In genomic region chr5:24843841-24844240, GRCm38 (mm10) we compare ENCODE assay signal across 11 mouse cellular contexts. TPM values are rescaled to one million over a fixed set of nuclear protein-coding genes. Genes with fewer than 3 reads are reported as not detected.
A peak's percentile ranks its signal among the peaks of the same experiment; 100 is the strongest.
DNase-seq lines count a peak whose midpoint lies in the region; ATAC-seq and TF ChIP-seq lines count a peak whose summit lies in the region.
"Had no signal": no experiment of that assay in that cellular context is flagged by ENCODE, and none has a peak within 500 bp of the region (broad histone marks: within the 10 kb centered on the region; RNA-seq: fewer than 3 reads in every experiment).

No protein-coding gene starts in this region.

- H3K27me3 ChIP-seq in heart, embryonic 13.5 days (replicated peaks) = no peaks in the 10 kb centered on the region
- no peaks in the 10 kb centered on the region for H3K27me3 ChIP-seq in testis, adult 2 months (ENCODE audit: control insufficient read depth, insufficient read depth, low read length)
- no peaks in the 10 kb centered on the region for H3K27me3 ChIP-seq in liver, embryonic 13.5 days

- DNase-seq in heart, postnatal 14 days = no peak
- no peak for DNase-seq in testis, postnatal 10 days (ENCODE audit: low spot score)
- DNase-seq in liver, embryonic 13.5 days = no peak
- peak; percentile 14 for DNase-seq in thymus, postnatal 25 days
- no peak for DNase-seq in frontal cortex, postnatal 10 days (ENCODE audit: low spot score in 2 of 2)
- no peak for DNase-seq in left cerebral cortex, postnatal 14 days (ENCODE audit: low spot score in 2 of 2)
- DNase-seq: cerebellum, adult 8-10 months; gastrocnemius, postnatal 25 days; kidney, postnatal 36 days had no signal

- intact Hi-C loops in heart, postnatal 14 days (cut with DNase I) = loop anchor here (5.0 kb wide), 1 partner anchor 63 kb away; no protein-coding TSS in a partner anchor
- intact Hi-C loops in left cerebral cortex, postnatal 14 days (cut with DNase I) = no loop called here

- H3K36me3 ChIP-seq in heart, embryonic 13.5 days = no peaks in the 10 kb centered on the region
- H3K36me3 ChIP-seq in testis, adult 2 months (ENCODE audit: control insufficient read depth, insufficient read depth, low read length) = no peaks in the 10 kb centered on the region
- 0 out of 2 replicates have a peak, but pooled peaks cover 3% of the 10 kb centered on the region for H3K36me3 ChIP-seq in liver, embryonic 13.5 days

- no peak for TF ChIP-seq CTCF in testis, adult 2 months (IDR thresholded peaks at IDR 0.05; ENCODE audit: control insufficient read depth, insufficient read depth, insufficient replicate concordance, low read depth, low read length)

- no peak overlapping the region for H3K4me3 ChIP-seq in heart, embryonic 13.5 days
- no peak overlapping the region for H3K4me3 ChIP-seq in testis, adult 2 months (ENCODE audit: control insufficient read depth, low read depth, low read length)
- peak overlapping the region; percentile 95 for H3K4me3 ChIP-seq in liver, embryonic 13.5 days (replicated peaks)

- ATAC-seq in heart, embryonic 13.5 days (ENCODE audit: extremely low read depth, insufficient number of reproducible peaks, low FRiP score, low TSS enrichment) = no peak
- no peak for ATAC-seq in liver, embryonic 13.5 days (ENCODE audit: low read depth)

- H3K9ac ChIP-seq in heart, embryonic 13.5 days = peak overlapping the region; percentile 75
- H3K9ac ChIP-seq in liver, embryonic 13.5 days = peak overlapping the region; percentile 76

- peak overlapping the region; percentile 82 for H3K4me2 ChIP-seq in heart, embryonic 13.5 days
- H3K4me2 ChIP-seq in liver, embryonic 13.5 days = peak overlapping the region; percentile 92

- 92% methylated on average over 5 of the region's 5 CpGs for WGBS in heart, embryonic 13.5 days
- WGBS in liver, embryonic 13.5 days (ENCODE audit: insufficient replicate concordance) = 81% methylated on average over 5 of the region's 5 CpGs

- no peaks in the 10 kb centered on the region for H3K9me3 ChIP-seq in heart, embryonic 13.5 days
- no peaks in the 10 kb centered on the region for H3K9me3 ChIP-seq in liver, embryonic 13.5 days (replicated peaks)

- H3K4me1 ChIP-seq in heart, embryonic 13.5 days = peaks cover 34% of the 10 kb centered on the region
- H3K4me1 ChIP-seq in testis, adult 2 months (ENCODE audit: control insufficient read depth, insufficient read depth, low read length) = peaks cover 19% of the 10 kb centered on the region
- H3K4me1 ChIP-seq in liver, embryonic 13.5 days (replicated peaks) = peaks cover 34% of the 10 kb centered on the region

- H3K27ac ChIP-seq in heart, embryonic 13.5 days (replicated peaks) = peak overlapping the region; percentile 100
- H3K27ac ChIP-seq in testis, adult 2 months (ENCODE audit: control insufficient read depth, insufficient read depth, low read depth, low read length) = peak overlapping the region; percentile 99
- peak overlapping the region; percentile 100 for H3K27ac ChIP-seq in liver, embryonic 13.5 days

- no peak for TF ChIP-seq POLR2A in testis, adult 2 months (IDR thresholded peaks at IDR 0.05; ENCODE audit: control insufficient read depth, low read depth, low read length)

RNA-seq across cellular contexts. Expression of gene Rheb, which starts 1.4 kb away (rescaled TPM):
- polyA plus RNA-seq in heart, embryonic 13.5 days (2015; fragmentation: Nextera tagmentation; extraction: Ambion mirVana) = 235 and 261 TPM in 2 replicates
- total RNA-seq in heart, postnatal 14 days (2021) = 10 to 100 TPM; 71.6 to 78.1 TPM
- polyA plus RNA-seq in testis, adult 2 months (2012; rRNA removed) = 10.1 and 10.8 TPM in 2 replicates
- polyA plus RNA-seq in liver, embryonic 13.5 days (2015; fragmentation: Nextera tagmentation; extraction: Ambion mirVana) = 105 and 133 TPM in 2 replicates
- 100 to 1,000 TPM; 118 to 130 TPM for total RNA-seq in left cerebral cortex, postnatal 14 days (2021)
